Mouse (Mus musculus) thymus, adult 18-20 months (tissue): ENCODE measurements at regions not wholly inside any gene's neighbourhood (a gene's known extent, or its start where the extent isn't known, plus 50 kb on each side); places are given as distances from the start of the nearest gene placed in this dataset.
"Not testable (repeated sequence)": the region's sequence is repeated elsewhere in the genome, so short reads cannot be mapped to it uniquely, and the experiment has no call there.

Experiments used
- DNase-seq, 2 experiments: peaks; one replicate each; pipeline ENCODE4 v3.0.0; 2022; ENCODE audit warnings: mixed read lengths in 2 of 2

DNA sequence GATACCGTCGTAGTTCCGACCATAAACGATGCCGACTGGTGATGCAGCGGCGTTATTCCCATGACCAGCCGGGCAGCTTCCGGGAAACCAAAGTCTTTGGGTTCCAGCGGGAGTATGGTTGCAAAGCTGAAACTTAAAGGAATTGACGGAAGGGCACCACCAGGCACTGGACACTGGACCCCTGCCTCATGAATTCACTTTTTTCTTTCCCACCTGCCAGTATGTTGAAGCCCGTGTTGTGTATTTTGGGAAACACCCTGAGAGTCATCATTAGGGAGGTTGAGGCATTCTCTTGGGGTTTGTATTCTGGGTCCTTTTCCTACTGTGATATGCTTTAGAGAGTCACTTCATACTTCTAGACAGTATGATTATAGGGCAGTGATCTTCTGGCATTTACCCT lies 197.9 kb downstream of the Samd9l start:
- not testable (repeated sequence) for DNase-seq

DNA sequence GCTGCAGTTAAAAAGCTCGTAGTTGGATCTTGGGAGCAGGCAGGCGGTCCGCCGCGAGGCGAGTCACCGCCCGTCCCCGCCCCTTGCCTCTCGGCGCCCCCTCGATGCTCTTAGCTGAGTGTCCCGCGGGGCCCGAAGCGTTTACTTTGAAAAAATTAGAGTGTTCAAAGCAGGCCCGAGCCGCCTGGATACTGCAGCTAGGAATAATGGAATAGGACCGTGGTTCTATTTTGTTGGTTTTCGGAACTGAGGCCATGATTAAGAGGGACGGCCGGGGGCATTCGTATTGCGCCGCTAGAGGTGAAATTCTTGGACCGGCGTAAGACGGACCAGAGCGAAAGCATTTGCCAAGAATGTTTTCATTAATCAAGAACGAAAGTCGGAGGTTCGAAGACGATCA lies 198.3 kb downstream of the Samd9l start:
- DNase-seq: no peak

DNA sequence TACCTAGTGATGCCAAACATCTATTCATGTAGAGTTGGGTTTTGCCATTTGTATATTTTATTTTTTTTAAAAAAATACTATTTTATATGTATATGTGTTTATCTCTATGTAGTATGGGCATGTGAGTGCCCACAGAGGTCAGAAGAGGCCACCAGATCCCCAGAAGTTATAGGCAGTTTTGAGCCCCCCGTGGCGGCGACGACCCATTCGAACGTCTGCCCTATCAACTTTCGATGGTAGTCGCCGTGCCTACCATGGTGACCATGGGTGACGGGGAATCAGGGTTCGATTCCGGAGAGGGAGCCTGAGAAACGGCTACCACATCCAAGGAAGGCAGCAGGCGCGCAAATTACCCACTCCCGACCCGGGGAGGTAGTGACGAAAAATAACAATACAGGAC lies 198.8 kb downstream of the Samd9l start:
- DNase-seq: peak; percentile 29 to 45

DNA sequence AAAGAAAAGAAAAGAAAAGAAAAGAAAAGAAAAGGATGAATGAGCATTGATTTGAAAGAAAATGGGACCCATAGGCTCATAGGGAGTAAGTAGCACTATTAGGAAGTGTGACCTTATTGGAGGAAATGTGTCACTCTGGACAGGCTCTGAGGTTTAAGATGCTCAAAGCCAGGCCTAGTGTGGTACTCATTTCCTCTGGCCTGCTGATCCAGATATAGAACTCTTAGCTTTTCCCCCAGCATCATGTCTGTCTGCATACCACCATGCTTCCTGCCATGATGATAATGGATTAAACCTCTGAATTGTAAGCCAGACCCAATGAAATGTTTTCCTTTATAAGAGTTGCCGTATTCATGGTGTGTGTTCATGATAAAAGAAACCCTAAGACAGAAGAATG lies 206.9 kb downstream of the Samd9l start:
- DNase-seq: not testable (repeated sequence)

DNA sequence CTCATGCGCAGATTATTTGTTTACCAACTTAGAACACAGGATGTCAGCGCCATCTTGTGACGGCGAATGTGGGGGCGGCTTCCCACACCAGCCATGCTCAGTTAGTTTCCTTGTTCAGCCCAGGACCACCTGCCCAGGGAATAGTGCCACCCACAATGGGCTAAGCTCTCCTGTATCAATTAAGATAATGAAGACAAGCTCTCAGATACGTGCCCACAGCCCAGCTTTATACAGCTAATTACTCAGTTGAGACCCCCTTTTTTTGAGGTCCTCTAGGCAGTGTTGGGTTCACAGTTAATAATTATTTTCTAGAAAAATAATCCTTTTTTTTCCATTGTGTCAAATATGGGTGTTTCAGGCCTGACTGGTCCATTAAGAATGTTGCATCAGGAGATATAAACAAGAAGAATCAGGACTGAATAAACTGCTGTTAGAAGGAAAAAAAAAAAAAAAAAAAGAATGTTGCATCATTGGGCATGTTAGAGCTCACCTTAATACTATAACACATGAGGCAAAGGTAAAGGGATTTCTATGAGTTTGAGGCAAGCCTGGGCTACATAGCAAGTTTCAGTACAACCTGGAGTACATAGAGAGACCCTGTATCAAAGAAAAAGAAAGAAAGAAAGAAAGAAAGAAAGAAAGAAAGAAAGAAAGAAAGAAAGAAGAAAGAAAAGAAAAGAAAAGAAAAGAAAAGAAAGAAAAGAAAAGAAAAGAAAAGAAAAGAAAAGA lies 207.5 kb downstream of the Samd9l start:
- not testable (repeated sequence) for DNase-seq

DNA sequence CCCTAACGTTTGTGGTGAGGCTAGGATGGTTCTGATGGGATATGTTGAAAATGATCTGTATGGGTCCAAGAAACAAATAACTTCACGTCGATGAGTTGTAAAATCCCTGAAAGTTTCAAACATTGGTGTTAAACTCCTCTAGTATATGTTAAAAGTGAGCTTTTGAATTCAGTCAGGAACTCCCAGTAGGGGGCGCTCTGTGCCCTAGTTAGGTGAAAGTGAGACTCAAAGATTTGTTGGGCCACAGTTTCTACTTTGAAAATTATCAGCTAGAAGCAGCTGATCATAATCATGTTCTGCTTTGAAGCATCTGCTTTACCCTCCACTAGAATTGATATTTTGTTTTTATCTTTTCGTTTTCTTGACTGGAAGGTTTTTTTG lies 215.6 kb downstream of the Samd9l start:
- peak in 1 of 2 experiments; percentile 15 for DNase-seq

DNA sequence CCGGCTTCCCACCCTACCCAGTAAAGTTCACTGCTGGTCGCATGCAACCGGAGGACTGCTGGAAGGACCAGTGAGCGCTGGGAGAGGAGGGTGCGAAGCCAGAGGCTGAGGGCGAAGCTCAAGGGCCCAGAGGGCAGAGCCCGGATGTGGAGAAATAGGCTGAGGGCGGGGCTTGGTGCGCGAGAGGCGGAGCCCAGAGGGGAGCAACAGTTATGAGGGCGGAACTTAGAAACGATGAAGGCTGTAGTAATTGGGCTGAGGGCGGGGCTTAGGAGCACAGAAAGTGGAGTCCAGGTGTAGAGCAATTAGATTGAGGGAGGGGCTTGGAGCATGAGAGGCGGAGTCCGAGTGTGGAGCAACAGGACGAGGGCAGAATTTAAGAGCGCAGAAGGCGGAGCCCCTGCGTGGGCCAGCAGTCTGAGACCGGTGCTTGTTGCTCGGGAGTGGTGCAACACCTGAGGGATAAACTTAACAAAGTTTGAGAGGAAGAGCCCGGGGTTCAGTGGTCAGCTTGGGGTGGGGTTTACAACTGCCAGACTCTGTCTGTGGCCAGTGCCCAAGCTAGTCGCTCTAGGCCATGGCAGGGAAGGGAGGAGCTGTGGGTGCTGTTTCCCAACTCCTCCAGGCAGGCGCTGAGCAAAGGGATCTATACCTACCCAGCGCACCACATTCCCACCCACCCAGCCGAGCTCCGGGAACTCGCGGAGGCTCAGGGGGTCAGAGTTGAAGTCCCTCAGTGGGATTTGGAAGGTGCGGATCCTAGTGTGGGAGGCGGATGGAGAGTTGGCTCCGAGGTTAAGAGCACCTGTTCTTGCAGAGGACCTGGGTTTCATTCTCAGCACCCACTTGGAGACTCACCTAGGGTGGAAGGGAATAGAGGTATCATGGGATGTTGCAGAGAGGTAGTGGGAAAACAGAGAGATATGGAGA lies 216.2 kb downstream of the Samd9l start:
- peak; percentile 51 for DNase-seq

DNA sequence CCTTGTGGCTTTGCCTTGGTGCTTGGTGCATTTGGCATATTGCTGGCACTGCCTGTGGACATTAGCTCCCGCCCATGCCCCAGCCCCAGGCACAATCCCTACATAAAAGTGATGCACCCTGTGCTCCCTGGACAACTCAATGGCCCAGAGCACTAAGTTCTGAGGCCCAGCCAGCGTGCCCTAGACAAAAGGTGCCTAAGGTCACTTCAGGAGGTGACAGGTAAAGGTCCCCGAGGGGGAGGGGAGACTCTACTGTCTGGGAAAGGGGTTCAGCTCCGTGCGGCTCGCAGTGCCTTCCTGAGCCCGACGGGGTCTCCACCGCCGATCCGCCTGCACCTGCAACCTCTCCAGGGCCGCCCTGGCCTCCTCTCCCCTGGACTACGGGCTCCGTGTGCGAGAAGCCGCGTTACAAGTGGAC lies 216.9 kb downstream of the Samd9l start:
- DNase-seq: not testable (repeated sequence)

DNA sequence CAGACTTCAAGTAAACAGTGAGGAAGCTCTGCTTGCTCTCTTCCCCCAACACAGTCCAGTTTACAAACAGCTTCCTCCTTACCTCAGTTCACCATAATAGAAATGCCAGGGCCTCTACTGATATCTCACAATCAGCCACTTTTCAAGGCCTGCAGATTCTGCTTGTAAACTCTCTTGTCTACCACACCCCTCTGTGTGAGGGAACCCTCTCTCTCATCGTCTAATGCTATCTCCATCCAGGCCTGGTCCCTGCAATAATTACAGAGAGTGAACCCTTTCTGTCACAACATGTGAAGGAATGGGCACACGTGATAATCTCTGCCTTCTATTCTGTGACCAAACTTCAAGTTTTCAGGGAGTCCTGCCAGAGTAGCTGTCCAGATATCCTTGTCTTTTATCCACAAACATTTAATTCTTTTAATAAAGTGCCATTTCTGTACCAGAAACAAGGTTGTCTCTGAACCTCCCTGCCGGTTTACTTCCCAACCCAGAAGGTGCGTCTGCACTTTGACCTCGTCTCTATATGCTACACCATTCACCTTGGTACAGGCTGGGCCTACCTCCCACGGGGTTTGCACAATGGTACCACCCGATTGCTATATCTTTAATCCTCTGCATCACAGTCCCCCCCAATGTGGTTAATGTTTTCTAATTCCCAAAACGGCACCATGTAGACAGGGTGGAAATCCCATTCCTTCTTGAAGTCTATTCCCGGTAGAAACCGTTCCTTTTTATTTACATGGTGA lies 219.6 kb downstream of the Samd9l start:
- not testable (repeated sequence) for DNase-seq

DNA sequence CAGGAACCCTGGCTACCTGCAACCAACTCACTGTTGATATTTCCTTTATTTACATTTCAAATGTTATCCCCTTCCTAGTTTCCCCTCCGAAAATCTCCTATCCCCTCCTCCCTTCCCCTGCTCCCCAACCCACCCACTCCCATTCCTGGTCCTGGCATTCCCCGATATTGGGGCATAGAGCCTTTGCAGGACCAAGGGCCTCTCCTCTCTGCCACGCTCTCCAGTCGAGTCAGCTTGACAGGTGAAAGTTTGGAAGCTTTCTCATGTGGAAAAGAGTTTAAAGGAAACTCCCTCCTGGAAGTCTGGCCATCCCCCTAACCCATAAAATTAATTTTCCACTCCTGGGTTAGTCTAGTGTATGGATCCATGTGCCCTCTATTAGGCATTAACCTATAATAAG lies 229.9 kb downstream of the Samd9l start:
- not testable (repeated sequence) for DNase-seq

DNA sequence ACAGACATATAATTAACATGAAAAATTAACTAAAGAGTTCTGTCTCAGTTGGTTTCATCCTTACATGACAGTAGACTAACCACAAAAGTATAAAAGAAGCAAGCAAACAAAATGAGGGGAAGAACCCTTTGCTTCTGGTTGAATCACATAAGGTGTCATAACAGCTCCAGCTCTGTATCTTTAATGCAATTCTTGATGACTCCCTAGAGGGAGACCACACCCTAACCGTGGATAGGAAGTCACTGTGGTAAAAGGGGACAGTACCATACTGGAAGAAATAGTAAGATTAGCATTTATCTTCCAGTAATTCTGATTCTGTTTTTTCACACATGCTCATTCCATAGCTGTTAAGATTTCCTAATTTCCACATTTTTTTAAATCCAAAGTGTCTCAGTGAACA lies 233.2 kb downstream of the Samd9l start:
- DNase-seq: not testable (repeated sequence)

DNA sequence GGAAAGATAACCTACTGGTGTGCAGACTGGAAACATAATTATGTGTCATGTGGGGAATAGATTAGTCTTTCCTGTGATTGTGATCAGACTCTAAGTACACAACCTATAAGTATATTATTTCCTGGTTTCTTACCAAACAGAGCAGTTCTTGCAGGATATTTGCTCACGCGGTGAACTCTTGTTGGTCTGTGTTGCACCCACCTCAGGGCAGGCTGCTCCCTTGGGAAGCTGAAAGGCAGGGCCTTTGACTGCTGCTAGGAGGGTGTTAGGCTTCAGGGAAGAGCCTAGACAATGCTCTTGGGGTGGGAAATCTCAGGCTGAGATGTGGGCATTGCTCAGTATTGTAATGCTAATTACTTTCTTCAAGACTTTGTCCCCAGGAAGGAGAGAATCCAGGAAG lies 247.5 kb downstream of the Samd9l start:
- not testable (repeated sequence) for DNase-seq

DNA sequence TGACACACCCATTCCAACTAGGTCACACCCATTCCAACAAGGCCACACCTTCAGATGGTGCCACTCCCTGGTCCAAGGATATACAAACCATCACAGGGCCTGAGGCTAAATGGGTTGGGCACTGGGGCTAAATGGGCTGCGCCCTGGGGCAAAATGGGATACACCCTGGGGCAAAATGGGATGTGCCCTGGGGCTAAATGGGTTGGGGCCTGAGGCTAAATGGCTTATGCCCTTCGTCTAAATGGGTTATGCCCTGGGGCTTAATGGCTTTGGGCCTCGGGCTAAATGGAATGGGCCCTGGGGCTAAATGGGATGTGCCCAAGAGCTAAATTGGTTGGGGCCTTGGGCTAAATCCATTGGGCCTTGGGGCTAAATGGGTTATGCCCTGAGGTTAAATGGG lies 261.5 kb downstream of the Samd9l start:
- DNase-seq: not testable (repeated sequence)

DNA sequence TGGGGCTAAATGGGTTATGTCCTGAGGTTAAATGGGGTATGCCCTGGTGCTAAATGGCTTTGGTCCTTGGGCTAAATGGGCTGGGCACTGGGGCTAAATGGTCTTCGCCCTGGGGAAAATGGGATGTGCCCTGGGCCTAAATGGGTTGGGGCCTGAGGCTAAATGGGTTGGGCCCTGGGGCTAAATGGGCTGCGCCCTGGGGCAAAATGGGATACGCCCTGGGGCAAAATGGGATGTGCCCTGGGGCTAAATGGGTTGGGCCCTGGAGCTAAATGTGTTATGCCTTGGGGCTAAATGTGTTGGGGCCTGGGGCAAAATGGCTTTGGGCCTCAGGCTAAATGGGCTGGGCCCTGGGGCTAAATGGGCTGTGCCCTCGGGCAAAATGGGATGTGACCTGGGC lies 265.6 kb downstream of the Samd9l start:
- not testable (repeated sequence) for DNase-seq

DNA sequence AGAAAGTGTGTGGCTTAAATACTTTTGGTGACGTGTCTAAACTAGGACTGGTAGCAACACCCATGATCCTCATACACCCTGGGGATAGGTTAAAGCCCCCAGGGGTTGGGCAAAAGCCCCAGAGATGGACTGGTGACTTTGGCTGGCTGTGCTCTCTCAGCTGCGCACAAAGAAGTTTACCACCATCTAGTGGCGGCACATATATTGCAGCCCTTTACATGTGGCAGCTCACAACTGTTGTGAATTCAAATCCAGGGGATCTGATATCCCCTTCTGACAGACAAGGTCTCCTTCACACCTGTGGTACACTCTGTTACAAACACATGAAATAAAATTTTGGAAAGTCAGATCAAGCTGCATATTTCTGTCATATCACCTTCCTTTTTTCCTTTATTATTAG lies 283.1 kb downstream of the Samd9l start:
- DNase-seq: not testable (repeated sequence)
